Mouse (Mus musculus) kidney, adult 2 months (tissue): ENCODE results near the gene Tmprss13. TPM values are rescaled to one million over a fixed set of nuclear protein-coding genes. Genes with fewer than 3 reads are reported as not detected.

Source experiments
- DNase-seq: peaks from one replicate; pipeline ENCODE4 v3.0.0; 2021
- H3K27ac ChIP-seq: fragments of 200-500 bp; 2 replicates; pipeline ENCODE4 v1.5.1; 2012; ENCODE audit warnings: low read depth, low read length, control low read depth, inconsistent platforms; ENCODE audit not compliant: insufficient read depth
- H3K27me3 ChIP-seq: fragments of 200-500 bp; replicated peaks from 2 replicates; pipeline ENCODE4 v1.6.1; 2012; ENCODE audit warnings: mild to moderate bottlenecking, moderate library complexity, low read length, inconsistent platforms; ENCODE audit not compliant: control insufficient read depth, insufficient read depth
- H3K36me3 ChIP-seq: fragments of 200-500 bp; 2 replicates; pipeline ENCODE4 v1.6.1; 2012; ENCODE audit warnings: mild to moderate bottlenecking, moderate library complexity, low read length, inconsistent platforms; ENCODE audit not compliant: control insufficient read depth, insufficient read depth
- H3K4me1 ChIP-seq: fragments of 200-500 bp; 2 replicates; pipeline ENCODE4 v1.6.1; 2011; ENCODE audit warnings: low read length; ENCODE audit not compliant: control insufficient read depth, insufficient read depth
- H3K4me3 ChIP-seq: fragments of 200-500 bp; 2 replicates; pipeline ENCODE4 v1.5.1; 2011; ENCODE audit warnings: mild to moderate bottlenecking, low read depth, low read length, control low read depth; ENCODE audit not compliant: insufficient read depth
- CTCF ChIP-seq: fragments of 200-500 bp; conservative IDR thresholded peaks from 2 replicates; pipeline ENCODE4 v1.5.1; 2011; ENCODE audit warnings: low read depth, mild to moderate bottlenecking, control low read depth, low read length, moderate library complexity, mixed read lengths; ENCODE audit not compliant: insufficient read depth, insufficient read length
- POLR2A ChIP-seq: fragments of 200-500 bp; IDR thresholded peaks from one replicate; pipeline ENCODE4 v1.6.1; 2011; ENCODE audit warnings: low read depth, low read length, control low read depth
- WGBS: fragments of 180-500 bp; shearing (Covaris S2); methylation state at CpG from one replicate; pipeline ENCODE4 v1.1.7; 2018; 5-methylcytosine and 5-hydroxymethylcytosine counted together
- polyA plus RNA-seq: library from polyadenylated mRNA; depleted of rRNA; stranded (reverse); fragments of >200 nt; gene quantifications from 2 replicates; pipeline ENCODE4 v1.2.3, GENCODE M21; 2012; rRNA removed

The Tmprss13 gene
- polyA plus RNA-seq, 1 experiment = 0.64 TPM

DNA sequence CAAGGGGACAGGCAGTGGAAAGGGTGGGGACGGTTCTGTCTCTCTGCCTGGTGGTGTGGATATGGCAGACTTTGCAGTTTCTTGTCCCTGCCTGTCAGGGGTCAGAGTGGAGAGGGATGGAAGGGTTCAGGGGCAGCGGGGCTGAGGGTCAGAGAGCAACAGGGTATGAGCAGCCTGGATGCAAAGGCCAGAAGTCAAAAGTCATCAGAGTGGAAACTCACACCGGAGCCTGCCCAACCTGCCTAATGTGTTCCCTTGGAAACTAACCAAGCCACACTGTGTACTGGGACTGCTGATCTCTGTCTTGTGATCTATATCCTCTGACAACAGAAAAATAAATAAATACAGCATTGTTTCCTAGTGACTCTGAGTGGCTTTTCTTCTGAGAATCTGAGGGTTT, 76.9 kb downstream of the Tmprss13 start:
- no peaks in the 10 kb centered on the region for H3K27me3 ChIP-seq
- TF ChIP-seq CTCF (no peak), POLR2A (no peak)
- no peak overlapping the region for H3K4me3 ChIP-seq
- 29% methylated on average over 3 of the region's 3 CpGs for WGBS
- DNase-seq = no peak
- peak overlapping the region; percentile 24 for H3K27ac ChIP-seq
- peaks cover 18% of the 10 kb centered on the region for H3K4me1 ChIP-seq
- H3K36me3 ChIP-seq = no peaks in the 10 kb centered on the region

Other genes starting within 250 kb of the Tmprss13 start
- gene Jaml, start 239.9 kb upstream of the Tmprss13 start, polyA plus RNA-seq = 0.08 and 0.53 TPM in 2 replicates
- gene Scn2b, start 201.3 kb upstream of the Tmprss13 start, polyA plus RNA-seq = 0.45 and 0.58 TPM in 2 replicates
- 13.3 and 13.8 TPM in 2 replicates for gene Scn4b, start 180.7 kb upstream of the Tmprss13 start, polyA plus RNA-seq
- 2.7 and 2.9 TPM in 2 replicates for gene BC049352, start 137.1 kb upstream of the Tmprss13 start, polyA plus RNA-seq
- 1.2 and 1.5 TPM in 2 replicates for gene Tmprss4, start 115.0 kb upstream of the Tmprss13 start, polyA plus RNA-seq
- gene Il10ra, start 50.0 kb upstream of the Tmprss13 start, polyA plus RNA-seq = 3.3 and 5.3 TPM in 2 replicates
- 16.3 and 20.3 TPM in 2 replicates for gene Fxyd6, start 51.1 kb downstream of the Tmprss13 start, polyA plus RNA-seq
- 8,481 and 8,923 TPM in 2 replicates for gene Fxyd2, start 80.6 kb downstream of the Tmprss13 start, polyA plus RNA-seq
- gene Dscaml1, start 107.5 kb downstream of the Tmprss13 start, polyA plus RNA-seq = 0.43 and 0.80 TPM in 2 replicates